Mouse (Mus musculus) heart, embryonic 13.5 days (tissue): Measurements from ENCODE around the gene Actl6b. TPM values are rescaled to one million over a fixed set of nuclear protein-coding genes. Genes with fewer than 3 reads are reported as not detected.
"Not testable (repeated sequence)": the region's sequence is repeated elsewhere in the genome, so short reads cannot be mapped to it uniquely, and the experiment has no call there.

Experiments
- ATAC-seq: fragments of 200-750 bp; cut with Nextera tagmentation; 2 replicates; pipeline ENCODE4 v1.8.0; 2017; ENCODE audit warnings: moderate TSS enrichment; ENCODE audit not compliant: insufficient number of reproducible peaks, low FRiP score, low TSS enrichment; ENCODE audit errors: extremely low read depth
- H3K27ac ChIP-seq: fragments of 300-500 bp; sonication (generic); replicated peaks from 2 replicates; pipeline ENCODE4 v1.5.1; 2015; ENCODE audit warnings: moderate library complexity, mild to moderate bottlenecking, inconsistent platforms
- H3K27me3 ChIP-seq: fragments of 300-500 bp; sonication (generic); replicated peaks from 2 replicates; pipeline ENCODE4 v1.6.1; 2015; ENCODE audit warnings: mild to moderate bottlenecking, inconsistent platforms
- H3K36me3 ChIP-seq: fragments of 300-500 bp; sonication (generic); 2 replicates; pipeline ENCODE4 v1.6.1; 2015; ENCODE audit warnings: mild to moderate bottlenecking, inconsistent platforms
- H3K4me1 ChIP-seq: fragments of 300-500 bp; sonication (generic); 2 replicates; pipeline ENCODE4 v1.6.1; 2015; ENCODE audit warnings: inconsistent platforms
- H3K4me2 ChIP-seq: fragments of 300-500 bp; sonication (generic); 2 replicates; pipeline ENCODE4 v1.6.1; 2015; ENCODE audit warnings: inconsistent platforms, mild to moderate bottlenecking, moderate library complexity
- H3K4me3 ChIP-seq: fragments of 300-500 bp; sonication (generic); 2 replicates; pipeline ENCODE4 v1.5.1; 2015; ENCODE audit warnings: moderate library complexity, mild to moderate bottlenecking, inconsistent platforms
- H3K9ac ChIP-seq: fragments of 300-500 bp; sonication (generic); 2 replicates; pipeline ENCODE4 v1.6.1; 2015; ENCODE audit warnings: inconsistent platforms, mild to moderate bottlenecking, moderate library complexity
- H3K9me3 ChIP-seq: fragments of 300-500 bp; sonication (generic); 2 replicates; pipeline ENCODE4 v1.6.1; 2016; ENCODE audit warnings: inconsistent platforms
- WGBS: fragments of 180-500 bp; shearing (Covaris S2); methylation state at CpG from one replicate; pipeline ENCODE4 v1.1.7; 2015; ENCODE audit warnings: mixed read lengths; 5-methylcytosine and 5-hydroxymethylcytosine counted together
- microRNA-seq: library from miRNA; unstranded; fragments of <30 nt; microRNA quantifications from one replicate; pipeline ENCODE4, GENCODE M21; 2016
- polyA plus RNA-seq: library from polyadenylated mRNA; unstranded; fragments of >200 nt; fragmentation: Nextera tagmentation; extraction: Ambion mirVana; gene quantifications from 2 replicates; pipeline ENCODE4 v1.2.1, GENCODE M21; 2015

The Actl6b gene
- polyA plus RNA-seq, 1 experiment from 2014 or later, result 0.35 TPM

DNA sequence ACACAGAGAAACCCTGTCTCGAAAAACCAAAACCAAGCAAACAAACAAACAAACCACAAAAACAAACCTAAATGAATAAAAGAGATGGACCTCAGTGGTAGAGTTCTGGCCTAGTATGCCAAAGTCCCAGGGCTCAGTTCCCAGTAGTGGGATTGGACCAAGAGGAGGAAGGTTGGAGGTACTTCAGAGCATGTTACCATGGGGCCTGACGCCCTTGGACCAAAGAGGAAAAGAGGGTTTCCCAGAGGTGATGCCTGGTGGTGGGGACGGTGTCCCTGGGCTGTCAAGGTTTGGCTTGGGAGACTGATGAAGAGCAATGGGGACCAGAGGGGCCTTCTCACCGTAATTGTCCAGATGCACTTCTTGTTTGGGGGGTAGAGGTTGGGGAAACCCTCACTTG lies 56.7 kb downstream of the Actl6b start:
- 60% methylated on average over 4 of the region's 4 CpGs for WGBS
- H3K9me3 ChIP-seq, result no peaks in the 10 kb centered on the region
- H3K4me3 ChIP-seq, result peak overlapping the region; percentile 51
- no peak for ATAC-seq
- peaks cover 62% of the 10 kb centered on the region for H3K4me1 ChIP-seq
- H3K4me2 ChIP-seq, result peak overlapping the region; percentile 67
- peaks cover 30% of the 10 kb centered on the region for H3K36me3 ChIP-seq
- H3K27me3 ChIP-seq, result peaks cover 15% of the 10 kb centered on the region; the same call in 1 of the 2 replicates
- peak overlapping the region; percentile 83 for H3K9ac ChIP-seq
- peak overlapping the region; percentile 95 for H3K27ac ChIP-seq

DNA sequence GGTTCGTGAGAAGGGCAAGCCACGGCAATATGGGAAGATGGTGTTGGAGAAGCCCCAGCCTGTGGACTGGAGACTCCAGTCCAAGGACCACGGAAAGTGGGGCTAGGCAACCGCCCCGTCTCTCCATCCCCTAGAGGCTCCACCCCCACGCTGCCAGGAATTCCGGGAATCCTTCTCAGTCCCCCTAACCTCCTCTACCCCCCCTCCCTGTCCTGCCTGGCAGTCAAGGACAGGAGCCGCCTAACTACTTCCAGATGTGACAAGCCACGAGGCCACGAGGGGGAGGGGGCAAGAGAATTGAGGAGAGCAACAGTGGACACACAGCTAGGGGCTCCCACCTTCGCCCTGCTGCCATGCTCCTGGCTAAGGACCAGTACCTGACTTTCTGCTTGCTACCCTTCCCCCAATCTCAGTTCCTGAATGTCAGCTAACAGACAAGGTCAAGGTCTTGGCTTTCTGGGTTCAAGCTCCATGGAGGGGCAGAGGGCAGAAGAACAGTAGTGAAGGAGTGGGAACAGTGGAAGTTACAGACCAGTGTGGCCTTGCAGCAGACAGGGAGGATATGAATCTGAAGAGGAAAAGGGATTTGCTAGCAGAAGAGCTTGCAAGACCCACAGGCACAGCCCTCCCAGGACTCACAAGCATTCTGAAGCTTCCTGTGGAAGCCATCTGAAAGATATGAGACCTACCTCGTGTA lies 57.4 kb downstream of the Actl6b start:
- peaks cover 24% of the 10 kb centered on the region for H3K36me3 ChIP-seq
- ATAC-seq, result peak; percentile 33; the same call in 1 of the 2 replicates
- peaks cover 15% of the 10 kb centered on the region; the same call in 1 of the 2 replicates for H3K27me3 ChIP-seq
- peak overlapping the region; percentile 67 for H3K4me2 ChIP-seq
- peak overlapping the region; percentile 51 for H3K4me3 ChIP-seq
- 3% methylated on average over 12 of the region's 12 CpGs for WGBS
- no peaks in the 10 kb centered on the region for H3K9me3 ChIP-seq
- H3K27ac ChIP-seq, result peak overlapping the region; percentile 95
- H3K9ac ChIP-seq, result peak overlapping the region; percentile 83
- peaks cover 62% of the 10 kb centered on the region for H3K4me1 ChIP-seq

DNA sequence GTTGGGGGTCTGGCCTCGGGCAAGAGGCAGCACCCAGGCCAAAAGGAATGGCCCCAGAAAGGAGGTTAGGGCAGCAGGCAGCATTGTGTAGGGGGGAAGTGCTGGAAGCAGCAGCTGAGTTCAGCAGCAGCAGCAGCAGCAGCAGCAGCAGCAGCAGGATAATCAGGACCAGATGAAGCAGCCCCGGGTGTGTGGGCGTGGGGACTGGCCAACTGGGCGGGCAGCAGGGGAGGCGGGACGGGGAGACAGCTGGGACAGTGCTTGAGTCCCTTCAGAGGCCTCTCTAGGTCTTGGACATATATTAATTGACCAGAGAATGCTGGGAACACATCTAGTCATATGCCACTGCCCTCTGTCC lies 57.9 kb downstream of the Actl6b start:
- peak overlapping the region; percentile 67 for H3K4me2 ChIP-seq
- peak overlapping the region; percentile 51 for H3K4me3 ChIP-seq
- peaks cover 15% of the 10 kb centered on the region; the same call in 1 of the 2 replicates for H3K27me3 ChIP-seq
- ATAC-seq, result no peak; the same call in 1 of the 2 replicates
- peaks cover 19% of the 10 kb centered on the region for H3K36me3 ChIP-seq
- 3% methylated on average over 6 of the region's 6 CpGs for WGBS
- peak overlapping the region; percentile 83 for H3K9ac ChIP-seq
- no peaks in the 10 kb centered on the region for H3K9me3 ChIP-seq
- H3K27ac ChIP-seq, result peak overlapping the region; percentile 95
- H3K4me1 ChIP-seq, result peaks cover 62% of the 10 kb centered on the region

GRCm38 (mm10) chr5:137613076-137613475 lies 59.8 kb downstream of the Actl6b start:
- H3K27ac ChIP-seq, result no peak overlapping the region
- H3K36me3 ChIP-seq, result 0 out of 2 replicates have a peak, but pooled peaks cover under 1% of the 10 kb centered on the region
- H3K9ac ChIP-seq, result peak overlapping the region; percentile 58; the same call in 1 of the 2 replicates
- H3K4me1 ChIP-seq, result peaks cover 58% of the 10 kb centered on the region
- no peak overlapping the region for H3K4me2 ChIP-seq
- no peak for ATAC-seq
- peaks cover 15% of the 10 kb centered on the region; the same call in 1 of the 2 replicates for H3K27me3 ChIP-seq
- WGBS, result 74% methylated on average over 5 of the region's 5 CpGs
- H3K9me3 ChIP-seq, result no peaks in the 10 kb centered on the region
- H3K4me3 ChIP-seq, result no peak overlapping the region

GRCm38 (mm10) chr5:137613550-137613949 lies 60.2 kb downstream of the Actl6b start, which contains the start of gene Pcolce:
Gene Pcolce, minus strand, starts transcription at chr5:137613784.
- Histone ChIP-seq H3K4me3 (no peak within 1 kb of the TSS), H3K4me1 (peaks cover 53% of the 10 kb centered on the region), H3K36me3 (no peaks in the 10 kb centered on the region), H3K9ac (peak within 1 kb of the TSS; percentile 58), H3K9me3 (no peaks in the 10 kb centered on the region), H3K27me3 (peaks cover 13% of the 10 kb centered on the region; the same call in 1 of the 2 replicates), H3K27ac (peak within 1 kb of the TSS; percentile 39; the same call in 1 of the 2 replicates), H3K4me2 (no peak within 1 kb of the TSS)
- 27% methylated on average over 11 of the region's 11 CpGs for WGBS
- ATAC-seq, result no peak

- not testable (repeated sequence) for H3K4me3 ChIP-seq, H3K9ac ChIP-seq, H3K9me3 ChIP-seq, H3K27ac ChIP-seq, H3K36me3 ChIP-seq, H3K4me2 ChIP-seq, ATAC-seq
- 87% methylated on average over 2 of the region's 2 CpGs for WGBS
- peaks cover 40% of the 10 kb centered on the region for H3K4me1 ChIP-seq
- peaks cover 15% of the 10 kb centered on the region; the same call in 1 of the 2 replicates for H3K27me3 ChIP-seq
Measured at GRCm38 (mm10) chr5:137614921-137615320, 61.6 kb downstream of the Actl6b start.

DNA sequence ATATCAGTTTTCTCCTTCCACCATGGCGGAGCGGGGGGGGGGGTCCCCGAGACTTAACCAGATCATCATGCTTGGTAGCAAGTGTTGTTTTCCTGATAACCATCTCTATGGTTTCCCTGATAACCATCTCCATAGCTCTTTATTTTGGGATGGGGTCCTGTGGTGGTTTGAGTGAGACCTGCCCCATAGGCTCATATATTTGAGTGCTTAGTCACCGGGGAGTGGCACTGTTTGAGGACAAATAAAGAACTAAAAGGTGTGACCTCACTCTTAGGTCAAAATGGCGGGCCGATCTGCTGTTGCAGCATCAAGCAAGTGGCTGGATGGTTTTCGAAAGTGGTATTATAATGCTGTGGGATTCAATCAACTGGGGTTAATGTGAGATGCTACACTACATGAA lies 62.0 kb downstream of the Actl6b start:
- no peak overlapping the region for H3K4me3 ChIP-seq
- 85% methylated on average over 7 of the region's 7 CpGs for WGBS
- no peak overlapping the region for H3K27ac ChIP-seq
- H3K36me3 ChIP-seq, result no peaks in the 10 kb centered on the region
- H3K4me1 ChIP-seq, result peaks cover 36% of the 10 kb centered on the region
- H3K4me2 ChIP-seq, result no peak overlapping the region
- no peak for ATAC-seq
- no peaks in the 10 kb centered on the region for H3K9me3 ChIP-seq
- peaks cover 15% of the 10 kb centered on the region; the same call in 1 of the 2 replicates for H3K27me3 ChIP-seq
- no peak overlapping the region for H3K9ac ChIP-seq

Small RNAs within 50 kb of the gene (microRNA-seq; reads per million reads assigned to microRNA genes)
- not detected for gene Mir6418

Other genes starting within 250 kb of the Actl6b start
- gene Srrt, start 245.8 kb upstream of the Actl6b start, polyA plus RNA-seq, result 84.9 and 88.1 TPM in 2 replicates
- 44.7 and 47.3 TPM in 2 replicates for gene Trip6, start 239.1 kb upstream of the Actl6b start, polyA plus RNA-seq
- gene Slc12a9, start 219.9 kb upstream of the Actl6b start, polyA plus RNA-seq, result 8.1 and 8.7 TPM in 2 replicates
- 33.1 and 37.6 TPM in 2 replicates for gene Ephb4, start 203.4 kb upstream of the Actl6b start, polyA plus RNA-seq
- 0.04 and 0.08 TPM in 2 replicates for gene Zan, start 76.5 kb upstream of the Actl6b start, polyA plus RNA-seq
- gene Pop7, start 51.0 kb upstream of the Actl6b start, polyA plus RNA-seq, result 43.6 and 43.9 TPM in 2 replicates
- 8.4 and 8.8 TPM in 2 replicates for gene Gigyf1, start 35.0 kb upstream of the Actl6b start, polyA plus RNA-seq
- gene Epo, start 20.3 kb upstream of the Actl6b start, polyA plus RNA-seq, result not detected in 2 replicates
- 299 and 300 TPM in 2 replicates for gene Gnb2, start 20.0 kb upstream of the Actl6b start, polyA plus RNA-seq
- gene Tfr2, start 16.3 kb downstream of the Actl6b start, polyA plus RNA-seq, result 0.59 and 2.5 TPM in 2 replicates
- 16.4 and 18.4 TPM in 2 replicates for gene Mospd3, start 47.5 kb downstream of the Actl6b start, polyA plus RNA-seq
- 113 and 114 TPM in 2 replicates for gene Pcolce, start 60.3 kb downstream of the Actl6b start, polyA plus RNA-seq
- 0.12 and 0.23 TPM in 2 replicates for gene Fbxo24, start 75.5 kb downstream of the Actl6b start, polyA plus RNA-seq
- 21.8 and 24.2 TPM in 2 replicates for gene Lrch4, start 75.6 kb downstream of the Actl6b start, polyA plus RNA-seq
- 5.5 TPM in 2 replicates for gene Gm20605, start 75.7 kb downstream of the Actl6b start, polyA plus RNA-seq
- gene Sap25, start 87.8 kb downstream of the Actl6b start, polyA plus RNA-seq, result 3.9 and 4.1 TPM in 2 replicates
- 0.14 TPM in 1 of 2 replicates, not detected in the other for gene Irs3, start 92.2 kb downstream of the Actl6b start, polyA plus RNA-seq
- 19.7 and 20.7 TPM in 2 replicates for gene Agfg2, start 131.2 kb downstream of the Actl6b start, polyA plus RNA-seq
- 1.3 and 1.5 TPM in 2 replicates for gene Nyap1, start 188.1 kb downstream of the Actl6b start, polyA plus RNA-seq
- 128 and 131 TPM in 2 replicates for gene Tsc22d4, start 192.2 kb downstream of the Actl6b start, polyA plus RNA-seq
- gene Ppp1r35, start 225.3 kb downstream of the Actl6b start, polyA plus RNA-seq, result 18.3 and 22.3 TPM in 2 replicates
- gene Mepce, start 234.1 kb downstream of the Actl6b start, polyA plus RNA-seq, result 6.2 and 8.5 TPM in 2 replicates
- 7.6 and 7.7 TPM in 2 replicates for gene Zcwpw1, start 234.3 kb downstream of the Actl6b start, polyA plus RNA-seq